In the genomic region with DNA sequence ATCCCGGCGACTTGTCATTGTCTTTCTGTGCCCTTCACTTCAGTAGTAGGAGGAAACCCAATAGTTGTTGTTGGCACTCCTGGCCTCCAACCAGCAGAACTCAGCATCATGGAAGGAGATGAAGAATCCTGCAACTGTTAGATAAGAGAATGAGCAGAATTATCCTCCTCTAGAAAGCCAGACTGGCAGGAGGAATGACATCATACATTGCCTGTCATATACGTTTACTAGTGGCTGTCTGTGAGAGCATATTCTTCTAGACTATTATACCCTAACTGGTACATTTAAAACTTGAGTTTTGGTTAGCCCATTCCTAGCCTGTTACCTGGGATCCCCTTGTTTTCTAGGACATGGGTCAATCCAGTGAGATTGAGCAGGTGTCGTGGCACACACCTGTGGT, we compare ENCODE assay signal across 1 mouse cellular context.
TF ChIP-seq lines count a peak whose summit lies in the region.

No protein-coding gene starts in this region.

TF ChIP-seq in MEL, 35 proteins besides CTCF, POLR2A, EP300 and RAD21:
- TF ChIP-seq RCOR1 (IDR thresholded peaks at IDR 0.05; ENCODE audit: low read depth, low read length) (no peak), MYC (IDR thresholded peaks at IDR 0.05; ENCODE audit: low read depth, low read length) (no peak), ZNF384 (IDR thresholded peaks at IDR 0.05; ENCODE audit: low read depth, low read length) (no peak), SMC3 (IDR thresholded peaks at IDR 0.05; ENCODE audit: low read depth, low read length) (no peak), ZC3H11A (IDR thresholded peaks at IDR 0.05; ENCODE audit: low read depth, low read length) (no peak), GABPA (IDR thresholded peaks at IDR 0.05; ENCODE audit: low read depth, low read length) (no peak), MAX (IDR thresholded peaks at IDR 0.05; ENCODE audit: low read length) (no peak), GATA1 (IDR thresholded peaks at IDR 0.05; ENCODE audit: low read depth, low read length) (0 out of 2 replicates have a peak, but pooled peaks have one; percentile 9), SIN3A (IDR thresholded peaks at IDR 0.05; ENCODE audit: low read length) (no peak)
TF ChIP-seq in MEL: peak in this region for 1.
